Mouse (Mus musculus) erythroblast, embryonic 14.5 days (primary cell): ENCODE measurements around the gene Abhd12b. TPM values are rescaled to one million over a fixed set of nuclear protein-coding genes. Genes with fewer than 3 reads are reported as not detected.

Experiments used
- H3K27me3 ChIP-seq: 2 replicates; pipeline ENCODE4 v1.6.1; 2012; ENCODE audit warnings: inconsistent platforms; ENCODE audit not compliant: control insufficient read depth
- H3K36me3 ChIP-seq: 2 replicates; pipeline ENCODE4 v1.6.1; 2012; ENCODE audit warnings: mild to moderate bottlenecking, inconsistent platforms; ENCODE audit not compliant: control insufficient read depth
- H3K4me1 ChIP-seq: 2 replicates; pipeline ENCODE4 v1.6.1; 2012; ENCODE audit warnings: inconsistent platforms; ENCODE audit not compliant: control insufficient read depth
- H3K4me3 ChIP-seq: replicated peaks from 2 replicates; pipeline ENCODE3; 2012; ENCODE audit warnings: moderate library complexity, mild to moderate bottlenecking, inconsistent platforms
- H3K9me3 ChIP-seq: 2 replicates; pipeline ENCODE4 v1.6.1; 2012; ENCODE audit warnings: low read length, inconsistent platforms, mixed read lengths; ENCODE audit not compliant: control insufficient read depth
- GATA1 ChIP-seq: IDR thresholded peaks from 2 replicates; pipeline ENCODE4 v1.6.1; 2012; ENCODE audit warnings: low read length, inconsistent platforms, mixed read lengths
- TAL1 ChIP-seq: IDR thresholded peaks from 3 replicates; pipeline ENCODE4 v1.6.1; 2012; ENCODE audit warnings: low read length, inconsistent platforms, mixed read lengths
- polyA plus RNA-seq: library from polyadenylated mRNA; stranded (reverse); fragments of >175 nt; gene quantifications from 2 replicates; pipeline ENCODE4 v1.2.3, GENCODE M21; 2012

Abhd12b gene
- not detected in 2 replicates for polyA plus RNA-seq

DNA sequence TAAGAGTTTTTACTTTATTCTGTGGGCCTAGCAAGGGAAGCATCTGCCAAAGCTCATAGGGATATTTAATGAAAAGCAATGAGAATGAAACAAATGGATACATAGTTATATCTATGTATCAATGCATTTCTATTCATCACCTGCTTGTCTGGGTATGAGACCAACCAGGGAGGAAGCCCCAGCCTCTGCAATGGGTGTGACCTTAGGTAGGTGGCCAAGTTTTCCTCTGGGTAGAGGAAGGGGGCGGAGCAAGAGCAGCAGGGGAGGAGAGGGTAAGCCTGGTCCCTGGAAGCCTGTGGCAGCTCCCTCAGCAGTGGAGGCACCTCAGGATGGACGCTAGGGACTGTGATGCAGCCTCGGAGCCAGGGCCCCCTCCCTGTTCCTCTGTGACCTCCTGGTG lies at the start of gene Abhd12b:
Gene Abhd12b, plus strand, starts transcription at position 301 of the 400 bp plus-strand sequence.
- peaks cover 1% of the 10 kb centered on the region for H3K27me3 ChIP-seq
- no peaks in the 10 kb centered on the region for H3K36me3 ChIP-seq
- no peak for TF ChIP-seq GATA1
- no peak for TF ChIP-seq TAL1
- no peak within 1 kb of the TSS for H3K4me3 ChIP-seq
- no peaks in the 10 kb centered on the region for H3K9me3 ChIP-seq
- no peaks in the 10 kb centered on the region; the same call in 1 of the 2 replicates for H3K4me1 ChIP-seq

DNA sequence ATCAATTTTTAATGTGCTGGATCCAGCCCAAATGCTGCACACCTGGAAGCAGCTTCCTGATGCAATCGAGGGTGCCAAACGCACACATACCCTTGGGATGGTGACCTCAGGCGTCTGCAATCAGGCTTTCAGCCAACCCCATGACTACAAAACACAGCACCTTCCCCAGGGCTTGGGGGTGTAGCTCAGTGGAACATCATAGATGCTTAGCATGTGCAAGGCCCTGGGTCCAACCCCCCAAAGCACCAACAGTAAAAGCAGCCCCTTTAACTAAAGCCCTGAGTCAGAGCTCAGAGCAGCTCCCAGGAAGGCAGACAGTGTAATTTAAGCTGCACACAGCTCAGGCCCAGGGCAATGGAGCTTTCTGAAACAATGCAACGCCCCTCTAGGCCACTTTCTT lies 49.7 kb upstream of the Abhd12b start:
- no peaks in the 10 kb centered on the region for H3K27me3 ChIP-seq
- H3K36me3 ChIP-seq: no peaks in the 10 kb centered on the region
- TF ChIP-seq TAL1: no peak
- TF ChIP-seq GATA1: no peak
- no peaks in the 10 kb centered on the region for H3K9me3 ChIP-seq
- no peak overlapping the region for H3K4me3 ChIP-seq
- H3K4me1 ChIP-seq: no peaks in the 10 kb centered on the region

DNA sequence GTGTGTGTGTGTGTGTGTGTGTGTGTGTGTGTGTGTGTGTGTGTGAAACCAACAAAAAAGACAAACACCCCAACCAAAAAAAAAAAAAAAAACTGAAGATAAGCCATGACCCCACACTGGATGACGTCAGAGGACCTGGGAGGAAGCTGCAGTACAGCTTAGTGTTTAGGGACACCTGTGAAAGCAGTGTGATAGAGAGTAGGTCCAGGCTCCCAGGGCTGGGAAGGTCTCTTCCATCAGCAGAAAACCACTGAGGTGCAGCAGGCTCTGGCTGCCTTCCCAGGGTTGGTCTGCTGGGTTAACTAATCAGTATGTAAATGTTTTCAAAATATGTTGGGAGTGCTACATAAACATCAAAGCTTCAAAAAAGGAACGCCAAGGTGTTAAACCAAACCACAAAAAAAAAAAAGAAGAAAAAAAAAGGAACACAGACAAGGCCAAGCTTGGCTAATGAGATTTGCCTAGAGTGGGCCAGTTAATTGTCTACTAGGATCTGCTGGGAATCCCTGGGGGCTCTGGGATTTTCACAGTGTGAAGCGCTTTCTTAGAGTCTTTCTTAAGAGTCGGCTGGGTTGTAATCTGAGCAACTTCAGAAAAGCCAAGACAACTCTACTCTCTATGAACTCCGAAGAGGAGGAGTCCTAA lies 49.0 kb upstream of the Abhd12b start:
- Histone ChIP-seq H3K4me3 (no peak overlapping the region), H3K36me3 (no peaks in the 10 kb centered on the region), H3K27me3 (peaks cover 5% of the 10 kb centered on the region), H3K4me1 (no peaks in the 10 kb centered on the region), H3K9me3 (no peaks in the 10 kb centered on the region)
- TF ChIP-seq GATA1: no peak
- TF ChIP-seq TAL1: no peak

DNA sequence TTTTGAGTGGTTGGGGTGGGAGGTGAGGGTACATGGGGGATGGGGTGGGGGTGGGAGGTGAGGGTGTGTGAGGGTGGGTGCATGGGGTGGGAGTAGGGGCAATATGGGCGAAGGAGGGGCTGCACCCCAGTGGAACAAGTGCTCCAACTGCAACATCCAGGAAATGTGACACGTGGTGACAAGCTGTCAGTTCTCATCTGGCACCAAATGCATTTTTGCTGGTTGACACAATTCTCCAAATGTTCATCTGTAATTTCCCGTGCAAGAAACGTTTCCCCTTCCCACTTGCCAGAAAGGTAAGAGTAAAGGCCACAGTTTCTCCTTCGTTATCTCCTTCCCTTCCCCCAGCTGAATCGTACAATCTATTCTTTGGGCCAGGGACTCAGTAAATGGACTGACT lies 48.1 kb upstream of the Abhd12b start:
- Histone ChIP-seq H3K27me3 (peaks cover 15% of the 10 kb centered on the region), H3K36me3 (no peaks in the 10 kb centered on the region), H3K9me3 (no peaks in the 10 kb centered on the region), H3K4me1 (peaks cover 9% of the 10 kb centered on the region), H3K4me3 (no peak overlapping the region)
- TF ChIP-seq TAL1 (no peak), GATA1 (no peak)

DNA sequence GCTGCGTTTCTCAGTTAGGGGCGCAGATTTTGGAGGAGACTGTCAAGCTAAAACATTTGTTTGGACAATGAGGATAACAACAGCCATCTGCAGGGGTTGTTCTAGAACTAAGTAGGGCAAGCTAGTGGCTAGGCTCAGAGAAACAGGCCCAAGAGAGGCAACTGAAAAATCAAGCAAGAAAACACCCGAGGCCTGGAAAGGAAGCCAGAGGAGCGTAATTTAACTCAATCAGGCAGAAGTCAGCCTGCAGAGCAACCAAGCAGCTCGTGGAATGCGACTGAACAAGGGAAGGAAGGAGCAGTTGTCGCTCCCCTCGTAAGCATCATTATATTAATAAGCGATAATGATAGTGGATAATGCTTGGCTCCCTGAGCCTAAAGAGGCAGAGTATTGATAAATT lies 47.4 kb upstream of the Abhd12b start:
- no peaks in the 10 kb centered on the region for H3K36me3 ChIP-seq
- H3K4me1 ChIP-seq: peaks cover 16% of the 10 kb centered on the region
- no peak for TF ChIP-seq TAL1
- TF ChIP-seq GATA1: no peak
- no peak overlapping the region for H3K4me3 ChIP-seq
- no peaks in the 10 kb centered on the region for H3K9me3 ChIP-seq
- H3K27me3 ChIP-seq: peaks cover 21% of the 10 kb centered on the region

DNA sequence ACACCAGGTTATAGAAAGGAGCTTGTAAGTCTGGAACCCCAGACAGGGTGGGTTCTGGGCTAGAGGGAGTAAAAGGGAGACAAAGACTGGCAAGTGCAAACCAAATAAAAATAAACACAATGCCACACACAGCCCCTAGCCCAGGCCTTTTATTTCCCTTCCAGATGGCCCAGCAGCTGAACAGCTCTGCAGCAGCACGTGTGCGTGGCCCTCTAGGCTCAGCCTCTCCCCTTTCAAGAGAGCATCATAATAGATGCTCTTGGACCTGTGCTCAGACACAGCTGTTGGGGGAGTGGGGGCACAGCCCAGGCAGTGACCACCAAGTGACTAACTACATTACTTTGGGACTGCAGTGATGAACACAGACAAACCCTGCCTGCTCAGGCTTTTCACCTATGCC lies 45.8 kb upstream of the Abhd12b start:
- TF ChIP-seq TAL1 (no peak), GATA1 (no peak)
- no peaks in the 10 kb centered on the region for H3K36me3 ChIP-seq
- no peak overlapping the region for H3K4me3 ChIP-seq
- peaks cover 36% of the 10 kb centered on the region for H3K27me3 ChIP-seq
- H3K4me1 ChIP-seq: peaks cover 25% of the 10 kb centered on the region
- H3K9me3 ChIP-seq: no peaks in the 10 kb centered on the region

DNA sequence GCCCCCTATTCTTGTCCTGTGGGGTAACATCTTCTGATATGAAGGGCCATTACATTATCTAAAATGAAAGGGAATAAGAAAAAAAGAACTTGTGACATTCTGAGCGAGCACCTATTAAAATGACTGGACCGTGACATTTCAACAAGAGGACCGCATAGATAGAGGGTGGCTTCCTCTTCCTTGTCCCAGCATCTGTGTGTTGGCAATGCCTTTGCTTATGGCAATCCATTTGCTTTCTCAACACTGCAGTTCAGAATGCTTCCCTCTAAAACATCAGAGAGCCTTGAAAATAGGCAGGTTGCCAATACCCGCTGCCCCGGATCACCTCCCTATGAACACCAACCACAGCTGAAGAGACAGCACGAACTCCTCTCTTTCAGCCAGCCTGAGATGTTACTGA lies 44.0 kb upstream of the Abhd12b start:
- Histone ChIP-seq H3K36me3 (no peaks in the 10 kb centered on the region), H3K4me3 (no peak overlapping the region), H3K9me3 (no peaks in the 10 kb centered on the region), H3K27me3 (peaks cover 42% of the 10 kb centered on the region), H3K4me1 (peaks cover 25% of the 10 kb centered on the region)
- TF ChIP-seq TAL1: no peak

DNA sequence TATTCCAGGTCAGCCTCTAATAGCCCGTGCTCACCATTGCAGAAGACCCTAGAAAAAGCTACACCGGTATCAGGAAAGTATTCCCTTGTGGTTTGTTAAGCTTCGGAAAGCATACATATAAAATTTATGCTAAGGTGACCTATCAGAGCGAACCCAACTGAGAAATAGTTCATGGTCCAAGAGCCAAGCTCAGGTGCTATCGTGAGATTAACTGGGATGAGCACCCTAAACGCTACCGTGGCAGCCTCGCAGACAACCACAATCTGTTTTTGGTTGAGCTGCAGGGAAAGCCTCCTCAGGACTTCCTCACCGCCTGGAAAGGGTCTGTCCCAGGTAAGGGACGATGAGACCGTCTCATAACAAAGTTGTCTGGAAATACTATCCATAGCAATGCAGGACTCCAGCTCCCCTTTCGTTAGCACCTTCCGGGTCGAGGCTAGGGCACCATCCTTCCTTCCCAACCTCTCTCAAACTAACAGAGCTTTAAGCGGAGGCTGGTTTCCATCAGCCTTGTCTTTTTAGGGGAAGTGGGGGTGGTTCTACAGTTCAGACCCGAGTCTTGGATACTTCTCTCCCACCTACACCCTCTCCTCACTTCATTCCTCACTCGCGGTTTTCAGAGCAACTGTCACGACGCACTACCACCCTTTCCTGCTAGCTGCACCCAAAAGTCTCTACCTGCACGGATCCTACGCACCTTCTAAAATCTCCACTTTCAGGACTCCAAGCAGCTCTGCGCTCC lies 43.4 kb upstream of the Abhd12b start:
- no peaks in the 10 kb centered on the region for H3K9me3 ChIP-seq
- H3K36me3 ChIP-seq: no peaks in the 10 kb centered on the region
- TF ChIP-seq TAL1 (no peak), GATA1 (no peak)
- peaks cover 43% of the 10 kb centered on the region for H3K27me3 ChIP-seq
- H3K4me3 ChIP-seq: peak overlapping the region; percentile 66
- peaks cover 25% of the 10 kb centered on the region for H3K4me1 ChIP-seq

DNA sequence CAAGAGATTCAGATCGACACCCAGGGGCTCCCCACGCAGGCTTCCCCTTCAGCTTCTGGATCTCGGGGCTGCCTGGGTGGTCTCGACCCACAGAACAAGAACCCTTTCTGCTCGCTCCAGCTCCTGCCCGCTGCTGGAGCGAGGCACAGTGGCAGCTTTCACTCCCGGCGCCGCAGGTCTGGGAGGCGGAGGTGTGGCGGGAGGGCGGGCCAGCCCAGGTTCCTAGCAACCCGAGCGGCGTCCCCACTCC lies 42.9 kb upstream of the Abhd12b start:
- Histone ChIP-seq H3K4me3 (peak overlapping the region; percentile 66), H3K4me1 (peaks cover 25% of the 10 kb centered on the region), H3K27me3 (peaks cover 44% of the 10 kb centered on the region), H3K36me3 (no peaks in the 10 kb centered on the region), H3K9me3 (no peaks in the 10 kb centered on the region)
- no peak for TF ChIP-seq GATA1
- TF ChIP-seq TAL1: no peak
